Mouse (Mus musculus) heart, embryonic 12.5 days (tissue): Measurements from ENCODE around the gene Egfl7. TPM values are rescaled to one million over a fixed set of nuclear protein-coding genes. Genes with fewer than 3 reads are reported as not detected.

Experiments used
- ATAC-seq: fragments of 200-750 bp; cut with Nextera tagmentation; 2 replicates; pipeline ENCODE4 v1.8.0; 2017; ENCODE audit warnings: moderate TSS enrichment, moderate library complexity; ENCODE audit not compliant: insufficient number of reproducible peaks, low FRiP score
- H3K27ac ChIP-seq: fragments of 300-500 bp; sonication (generic); 2 replicates; pipeline ENCODE4 v1.5.1; 2016; ENCODE audit warnings: mild to moderate bottlenecking, moderate library complexity; ENCODE audit not compliant: poor library complexity, severe bottlenecking
- H3K27me3 ChIP-seq: fragments of 300-500 bp; sonication (generic); replicated peaks from 2 replicates; pipeline ENCODE4 v1.6.1; 2016; ENCODE audit warnings: mild to moderate bottlenecking, moderate library complexity
- H3K36me3 ChIP-seq: fragments of 300-500 bp; sonication (generic); 2 replicates; pipeline ENCODE4 v1.6.1; 2016; ENCODE audit warnings: mild to moderate bottlenecking, moderate library complexity
- H3K4me1 ChIP-seq: fragments of 300-500 bp; sonication (generic); replicated peaks from 2 replicates; pipeline ENCODE4 v1.6.1; 2016; ENCODE audit warnings: mild to moderate bottlenecking
- H3K4me2 ChIP-seq: fragments of 300-500 bp; sonication (generic); 2 replicates; pipeline ENCODE4 v1.6.1; 2016; ENCODE audit warnings: mild to moderate bottlenecking, moderate library complexity
- H3K4me3 ChIP-seq: fragments of 300-500 bp; sonication (generic); 2 replicates; pipeline ENCODE4 v1.5.1; 2016; ENCODE audit warnings: mild to moderate bottlenecking
- H3K9ac ChIP-seq: fragments of 300-500 bp; sonication (generic); 2 replicates; pipeline ENCODE4 v1.6.1; 2016; ENCODE audit warnings: mild to moderate bottlenecking, moderate library complexity
- H3K9me3 ChIP-seq: fragments of 300-500 bp; sonication (generic); replicated peaks from 2 replicates; pipeline ENCODE4 v1.6.1; 2016; ENCODE audit warnings: mild to moderate bottlenecking, moderate library complexity
- WGBS: fragments of 180-500 bp; shearing (Covaris S2); methylation state at CpG from one replicate; pipeline ENCODE4 v1.1.7; 2016; 5-methylcytosine and 5-hydroxymethylcytosine counted together
- microRNA counts: library from miRNA; unstranded; fragments of <30 nt; microRNA quantifications from one replicate; lab custom pipeline; 2017
- microRNA-seq: library from miRNA; unstranded; fragments of <30 nt; microRNA quantifications from one replicate; pipeline ENCODE4, GENCODE M21; 2017
- polyA plus RNA-seq: library from polyadenylated mRNA; unstranded; fragments of >200 nt; fragmentation: Nextera tagmentation; extraction: Ambion mirVana; gene quantifications from 2 replicates; pipeline ENCODE4 v1.2.1, GENCODE M21; 2016

Gene Egfl7
- polyA plus RNA-seq, 1 experiment from 2014 or later = 139 TPM

GRCm38 (mm10) chr2:26639838-26640830 lies 60.3 kb downstream of the Egfl7 start:
- peak; percentile 84 for ATAC-seq
- peaks cover 27% of the 10 kb centered on the region for H3K4me1 ChIP-seq
- WGBS = 4% methylated on average over 49 of the region's 49 CpGs
- peak overlapping the region; percentile 99 for H3K9ac ChIP-seq
- no peaks in the 10 kb centered on the region for H3K9me3 ChIP-seq
- H3K36me3 ChIP-seq = peaks cover 37% of the 10 kb centered on the region
- H3K4me3 ChIP-seq = peak overlapping the region; percentile 99
- H3K4me2 ChIP-seq = peak overlapping the region; percentile 77
- peak overlapping the region; percentile 78 for H3K27ac ChIP-seq
- no peaks in the 10 kb centered on the region for H3K27me3 ChIP-seq

- Histone ChIP-seq H3K27me3 (no peaks in the 10 kb centered on the region), H3K4me1 (peaks cover 24% of the 10 kb centered on the region), H3K4me3 (no peak overlapping the region), H3K36me3 (peaks cover 27% of the 10 kb centered on the region), H3K4me2 (no peak overlapping the region), H3K9ac (no peak overlapping the region), H3K27ac (no peak overlapping the region), H3K9me3 (no peaks in the 10 kb centered on the region)
- no peak for ATAC-seq
- 61% methylated on average over 7 of the region's 7 CpGs for WGBS
Observed at GRCm38 (mm10) chr2:26641006-26641647, 61.3 kb downstream of the Egfl7 start.

MicroRNAs encoded within 50 kb of the gene (microRNA counts, 519-probe panel; counts per million panel counts)
- 8,634 counts per million, percentile 100 among the panel's probes with 10 or more counts for microRNA mmu-miR-126-3p (lab: Ali Mortazavi, UCI)
- 5,522 counts per million, percentile 66 among the panel's probes with 10 or more counts for microRNA mmu-miR-126-5p (lab: Ali Mortazavi, UCI)

Small RNAs within 50 kb of the gene (microRNA-seq; reads per million reads assigned to microRNA genes)
- gene Mir126a = 1.9 reads per million
- not detected for gene Mir126b

Other genes with a start within 250 kb of the Egfl7 start
- gene Dnlz, start 227.9 kb upstream of the Egfl7 start, polyA plus RNA-seq = 31.4 and 33.7 TPM in 2 replicates
- gene Card9, start 219.1 kb upstream of the Egfl7 start, polyA plus RNA-seq = 0.56 and 0.58 TPM in 2 replicates
- gene Snapc4, start 199.4 kb upstream of the Egfl7 start, polyA plus RNA-seq = 20.4 and 23.5 TPM in 2 replicates
- gene Entr1, start 190.7 kb upstream of the Egfl7 start, polyA plus RNA-seq = 91.7 and 95.5 TPM in 2 replicates
- gene Pmpca, start 190.7 kb upstream of the Egfl7 start, polyA plus RNA-seq = 142 and 145 TPM in 2 replicates
- gene Inpp5e, start 170.8 kb upstream of the Egfl7 start, polyA plus RNA-seq = 17.7 and 19.1 TPM in 2 replicates
- 22.6 and 24.5 TPM in 2 replicates for gene Sec16a, start 134.8 kb upstream of the Egfl7 start, polyA plus RNA-seq
- 20.4 TPM in 2 replicates for gene Notch1, start 63.4 kb upstream of the Egfl7 start, polyA plus RNA-seq
- gene Gm20532, start 6.6 kb downstream of the Egfl7 start, polyA plus RNA-seq = 0.28 TPM in 1 of 2 replicates, not detected in the other
- gene Agpat2, start 24.4 kb downstream of the Egfl7 start, polyA plus RNA-seq = 18.4 and 23.2 TPM in 2 replicates
- gene Fam69b, start 48.4 kb downstream of the Egfl7 start, polyA plus RNA-seq = 16.4 and 17.3 TPM in 2 replicates
- gene Lcn4, start 91.3 kb downstream of the Egfl7 start, polyA plus RNA-seq = not detected in 2 replicates